Mouse (Mus musculus): ENCODE measurements around the gene Rpf2. TPM values are rescaled to one million over a fixed set of nuclear protein-coding genes. Genes with fewer than 3 reads are reported as not detected.

The Rpf2 gene
- 10 to 100 TPM; 15.2 to 17.1 TPM for total RNA-seq (2021)
- long read RNA-seq, experiment 1, transcript Rpf2-206 (10 exons, 1,296 nt) = major isoform, 17 of 22 reads
- long read RNA-seq, experiment 1, partial matches to known transcripts = 1 of 22 reads
- long read RNA-seq, experiment 1, other reads (novel, unspliced or antisense) = 4 of 22 reads
- long read RNA-seq, experiment 2, transcript Rpf2-206 (10 exons, 1,296 nt) = major isoform, 15 of 17 reads
- long read RNA-seq, experiment 2, partial matches to known transcripts = 0 of 17 reads
- long read RNA-seq, experiment 2, other reads (novel, unspliced or antisense) = 1 of 17 reads

GRCm38 (mm10) chr10:40246374-40247165, at the start of gene Rpf2:
TSS of gene Rpf2 (minus strand) at chr10:40247036.
- peak; percentile 55 to 79 for DNase-seq (ENCODE audit: low spot score in 2 of 2)

- no peak for DNase-seq (ENCODE audit: low spot score in 2 of 2)
Observed at GRCm38 (mm10) chr10:40292640-40293039, 45.8 kb upstream of the Rpf2 start.

GRCm38 (mm10) chr10:40286767-40287166, 39.9 kb upstream of the Rpf2 start:
- DNase-seq (ENCODE audit: low spot score in 2 of 2) = no peak

GRCm38 (mm10) chr10:40285571-40285970, 38.7 kb upstream of the Rpf2 start:
- no peak for DNase-seq (ENCODE audit: low spot score in 2 of 2)

GRCm38 (mm10) chr10:40284997-40285396, 38.2 kb upstream of the Rpf2 start:
- DNase-seq (ENCODE audit: low spot score in 2 of 2) = no peak

- no peak for DNase-seq (ENCODE audit: low spot score in 2 of 2)
Observed at GRCm38 (mm10) chr10:40284179-40284831, 37.5 kb upstream of the Rpf2 start.

- no peak for DNase-seq (ENCODE audit: low spot score in 2 of 2)
Observed at GRCm38 (mm10) chr10:40283636-40284035, 36.8 kb upstream of the Rpf2 start.

GRCm38 (mm10) chr10:40281565-40281964, 34.7 kb upstream of the Rpf2 start:
- no peak for DNase-seq (ENCODE audit: low spot score in 2 of 2)

- no peak for DNase-seq (ENCODE audit: low spot score in 2 of 2)
Observed at GRCm38 (mm10) chr10:40278317-40278716, 31.5 kb upstream of the Rpf2 start.

GRCm38 (mm10) chr10:40275991-40276390, 29.2 kb upstream of the Rpf2 start:
- no peak for DNase-seq (ENCODE audit: low spot score in 2 of 2)

GRCm38 (mm10) chr10:40273938-40274337, 27.1 kb upstream of the Rpf2 start:
- no peak for DNase-seq (ENCODE audit: low spot score in 2 of 2)

- DNase-seq (ENCODE audit: low spot score in 2 of 2) = no peak
Observed at GRCm38 (mm10) chr10:40271216-40271615, 24.4 kb upstream of the Rpf2 start.

GRCm38 (mm10) chr10:40264920-40265319, 18.1 kb upstream of the Rpf2 start:
- DNase-seq (ENCODE audit: low spot score in 2 of 2) = no peak

- DNase-seq (ENCODE audit: low spot score in 2 of 2) = no peak
Observed at GRCm38 (mm10) chr10:40263691-40264090, 16.9 kb upstream of the Rpf2 start.

GRCm38 (mm10) chr10:40262200-40262599, 15.4 kb upstream of the Rpf2 start:
- no peak for DNase-seq (ENCODE audit: low spot score in 2 of 2)

- DNase-seq (ENCODE audit: low spot score in 2 of 2) = no peak
Observed at GRCm38 (mm10) chr10:40260305-40260704, 13.5 kb upstream of the Rpf2 start.

GRCm38 (mm10) chr10:40259542-40259941, 12.7 kb upstream of the Rpf2 start:
- no peak for DNase-seq (ENCODE audit: low spot score in 2 of 2)

GRCm38 (mm10) chr10:40258976-40259375, 12.1 kb upstream of the Rpf2 start:
- peak in 1 of 2 experiments; percentile 28 for DNase-seq (ENCODE audit: low spot score in 2 of 2)

- DNase-seq (ENCODE audit: low spot score in 2 of 2) = peak; percentile 32 to 57
Observed at GRCm38 (mm10) chr10:40258401-40258966, 11.6 kb upstream of the Rpf2 start.

- peak; percentile 92 to 96 for DNase-seq (ENCODE audit: low spot score in 2 of 2)
Observed at GRCm38 (mm10) chr10:40257414-40258255, 10.8 kb upstream of the Rpf2 start, which contains the start of gene Gtf3c6. TSS of gene Gtf3c6 (minus strand) at chr10:40258108.

- peak in 1 of 2 experiments; percentile 46 for DNase-seq (ENCODE audit: low spot score in 2 of 2)
Observed at GRCm38 (mm10) chr10:40256716-40257115, 9.9 kb upstream of the Rpf2 start.

Data from gastrocnemius, postnatal 4 days (tissue).